Mouse (Mus musculus): ENCODE results near the gene Acly. TPM values are rescaled to one million over a fixed set of nuclear protein-coding genes. Genes with fewer than 3 reads are reported as not detected.

Gene Acly
- polyA plus RNA-seq, 1 experiment from 2014 or later = 377 TPM

DNA sequence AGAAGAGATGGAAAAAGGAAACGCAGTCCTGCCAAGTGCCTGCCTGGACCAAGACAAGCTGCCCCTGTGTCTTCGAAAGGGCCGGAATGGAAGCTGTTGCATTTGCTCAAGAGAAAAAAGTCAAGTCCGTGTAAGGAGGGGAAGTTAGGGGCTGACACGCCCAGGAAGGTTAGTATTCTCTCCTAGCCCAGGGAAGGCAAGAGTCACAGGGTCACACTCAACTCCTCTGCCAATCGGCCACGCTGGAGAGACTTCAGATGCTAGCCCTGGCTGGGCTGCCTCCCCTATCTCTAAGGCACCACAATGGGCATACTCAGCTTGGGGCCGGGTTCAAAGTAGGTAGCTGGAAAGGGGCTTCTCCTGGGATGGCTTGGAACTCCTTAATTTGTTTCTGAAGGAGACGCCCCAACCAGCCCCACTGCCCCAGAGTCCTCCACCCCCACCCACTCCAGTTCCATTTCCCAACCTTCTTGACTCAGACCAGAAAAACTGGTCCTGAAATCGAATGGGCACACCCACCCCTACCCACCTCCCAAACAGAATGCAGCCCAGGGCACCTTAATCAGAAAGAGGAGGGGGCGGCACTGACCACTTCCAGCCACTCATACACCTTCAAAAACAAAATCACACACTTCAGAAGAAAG, 2.7 kb downstream of the Acly start:
- peak overlapping the region; percentile 71 for H3K4me2 ChIP-seq (replicated peaks)
- no peaks in the 10 kb centered on the region for H3K27me3 ChIP-seq (replicated peaks)
- H3K36me3 ChIP-seq = peaks cover 45% of the 10 kb centered on the region
- H3K9ac ChIP-seq = peak overlapping the region; percentile 89
- no peak overlapping the region for H3K27ac ChIP-seq
- no peak for ATAC-seq (ENCODE audit: low FRiP score, low read depth)
- 53% methylated on average over 11 of the region's 11 CpGs for WGBS
- no peaks in the 10 kb centered on the region for H3K9me3 ChIP-seq
- H3K4me3 ChIP-seq = peak overlapping the region; percentile 83
- peaks cover 45% of the 10 kb centered on the region for H3K4me1 ChIP-seq

DNA sequence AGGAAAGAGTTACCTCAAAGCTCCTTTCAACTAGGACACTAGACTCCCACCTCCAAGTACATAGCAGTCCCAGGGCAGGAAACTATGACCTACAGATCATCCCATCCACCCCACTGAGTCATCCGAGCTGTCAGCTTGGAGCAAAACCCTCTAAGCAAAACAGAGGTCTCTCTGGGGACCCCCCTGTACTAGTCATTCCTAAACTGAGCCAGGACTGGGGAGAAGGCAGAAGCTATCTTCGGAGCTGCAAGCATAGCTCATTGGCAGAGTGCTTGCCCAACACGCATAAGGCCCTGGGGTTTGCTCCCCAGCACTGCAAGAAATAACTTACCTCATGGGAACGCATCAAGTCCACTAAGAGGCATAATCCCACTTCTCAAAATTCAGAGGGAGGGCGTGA, 3.4 kb downstream of the Acly start:
- Histone ChIP-seq H3K9ac (0 out of 2 replicates have a peak overlapping the region, but pooled peaks have one; percentile 9), H3K27me3 (replicated peaks) (no peaks in the 10 kb centered on the region), H3K9me3 (no peaks in the 10 kb centered on the region), H3K4me2 (replicated peaks) (peak overlapping the region; percentile 71; the same call in 1 of the 2 replicates), H3K36me3 (peaks cover 53% of the 10 kb centered on the region), H3K27ac (no peak overlapping the region), H3K4me1 (peaks cover 45% of the 10 kb centered on the region), H3K4me3 (no peak overlapping the region)
- WGBS = 90% methylated on average over 5 of the region's 5 CpGs
- ATAC-seq (ENCODE audit: low FRiP score, low read depth) = no peak

DNA sequence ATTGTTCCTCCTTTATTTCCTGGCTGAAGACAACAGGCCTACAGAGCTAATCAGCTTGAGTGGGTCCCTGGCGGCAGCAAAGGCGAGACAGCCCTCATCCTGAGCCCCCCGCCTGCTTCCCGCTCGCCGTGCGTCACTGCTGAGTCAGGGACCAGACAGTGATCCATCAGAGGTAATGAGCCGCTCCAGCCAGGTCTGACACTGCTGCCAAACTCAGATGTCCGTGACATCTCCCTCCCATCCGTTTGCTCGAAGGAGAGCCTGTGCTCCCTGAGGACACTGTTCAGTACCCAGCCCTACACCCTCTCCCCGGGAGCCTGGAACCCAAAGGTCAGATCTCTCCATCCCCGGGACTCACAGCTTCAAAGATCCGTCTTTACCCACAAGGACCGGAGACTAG, 7.0 kb downstream of the Acly start:
- Histone ChIP-seq H3K36me3 (peaks cover 86% of the 10 kb centered on the region), H3K4me3 (no peak overlapping the region), H3K9ac (no peak overlapping the region), H3K27ac (no peak overlapping the region), H3K9me3 (no peaks in the 10 kb centered on the region), H3K4me2 (replicated peaks) (no peak overlapping the region), H3K4me1 (peaks cover 37% of the 10 kb centered on the region), H3K27me3 (replicated peaks) (no peaks in the 10 kb centered on the region)
- peak; percentile 50; the same call in 1 of the 2 replicates for ATAC-seq (ENCODE audit: low FRiP score, low read depth)
- WGBS = 60% methylated on average over 15 of the region's 15 CpGs

GRCm38 (mm10) chr11:100519188-100519587, 8.6 kb downstream of the Acly start:
- Histone ChIP-seq H3K9ac (no peak overlapping the region), H3K27me3 (replicated peaks) (no peaks in the 10 kb centered on the region), H3K4me3 (no peak overlapping the region), H3K9me3 (no peaks in the 10 kb centered on the region), H3K36me3 (peaks cover 96% of the 10 kb centered on the region), H3K4me1 (peaks cover 20% of the 10 kb centered on the region), H3K4me2 (replicated peaks) (no peak overlapping the region), H3K27ac (no peak overlapping the region)
- WGBS = 76% methylated on average over 7 of the region's 7 CpGs
- ATAC-seq (ENCODE audit: low FRiP score, low read depth) = no peak

GRCm38 (mm10) chr11:100518188-100518591, 9.6 kb downstream of the Acly start:
- 54% methylated on average over 5 of the region's 5 CpGs for WGBS
- Histone ChIP-seq H3K36me3 (peaks cover 97% of the 10 kb centered on the region), H3K4me2 (replicated peaks) (no peak overlapping the region), H3K4me3 (no peak overlapping the region), H3K9ac (no peak overlapping the region), H3K27me3 (replicated peaks) (no peaks in the 10 kb centered on the region), H3K27ac (no peak overlapping the region), H3K4me1 (peaks cover 14% of the 10 kb centered on the region; the same call in 1 of the 2 replicates), H3K9me3 (no peaks in the 10 kb centered on the region)
- no peak for ATAC-seq (ENCODE audit: low FRiP score, low read depth)

GRCm38 (mm10) chr11:100516291-100516690, 11.5 kb downstream of the Acly start:
- H3K9ac ChIP-seq = no peak overlapping the region
- peaks cover 96% of the 10 kb centered on the region for H3K36me3 ChIP-seq
- peaks cover 13% of the 10 kb centered on the region; the same call in 1 of the 2 replicates for H3K4me1 ChIP-seq
- H3K27ac ChIP-seq = no peak overlapping the region
- H3K4me3 ChIP-seq = no peak overlapping the region
- no peaks in the 10 kb centered on the region for H3K9me3 ChIP-seq
- no peak for ATAC-seq (ENCODE audit: low FRiP score, low read depth)
- WGBS = 61% methylated on average over 9 of the region's 9 CpGs
- H3K4me2 ChIP-seq (replicated peaks) = no peak overlapping the region
- no peaks in the 10 kb centered on the region for H3K27me3 ChIP-seq (replicated peaks)

DNA sequence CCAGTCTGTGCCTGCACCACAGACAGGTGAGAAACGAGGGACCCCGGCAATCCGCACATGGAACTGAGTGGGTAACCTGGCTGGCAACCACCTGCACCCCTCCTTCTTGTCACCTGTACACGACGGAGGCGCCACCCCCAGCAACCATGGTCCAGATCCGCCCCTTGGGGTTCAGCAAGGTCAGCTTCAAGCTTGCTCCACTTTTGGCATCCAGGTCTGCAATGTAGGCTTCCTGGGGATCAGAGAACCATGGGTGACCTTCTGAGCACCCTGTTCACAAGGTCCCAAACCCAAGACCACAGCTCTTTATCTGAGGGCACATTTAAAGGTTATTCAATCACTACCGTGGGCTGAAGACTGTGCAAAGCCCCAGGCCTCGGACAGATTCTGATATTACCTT, 12.0 kb downstream of the Acly start:
- Histone ChIP-seq H3K27me3 (replicated peaks) (no peaks in the 10 kb centered on the region), H3K36me3 (peaks cover 96% of the 10 kb centered on the region), H3K9ac (no peak overlapping the region), H3K4me1 (peaks cover 13% of the 10 kb centered on the region; the same call in 1 of the 2 replicates), H3K27ac (no peak overlapping the region), H3K4me3 (no peak overlapping the region), H3K4me2 (replicated peaks) (no peak overlapping the region), H3K9me3 (no peaks in the 10 kb centered on the region)
- no peak for ATAC-seq (ENCODE audit: low FRiP score, low read depth)
- 94% methylated on average over 9 of the region's 9 CpGs for WGBS

- H3K27ac ChIP-seq = no peak overlapping the region
- H3K9me3 ChIP-seq = no peaks in the 10 kb centered on the region
- no peak overlapping the region for H3K9ac ChIP-seq
- WGBS = 93% methylated on average over 9 of the region's 9 CpGs
- H3K36me3 ChIP-seq = peaks cover 90% of the 10 kb centered on the region
- no peak overlapping the region for H3K4me2 ChIP-seq (replicated peaks)
- H3K4me1 ChIP-seq = peaks cover 7% of the 10 kb centered on the region; the same call in 1 of the 2 replicates
- H3K27me3 ChIP-seq (replicated peaks) = no peaks in the 10 kb centered on the region
- H3K4me3 ChIP-seq = no peak overlapping the region
- ATAC-seq (ENCODE audit: low FRiP score, low read depth) = no peak
These were observed 12.7 kb downstream of the Acly start for GRCm38 (mm10) chr11:100515061-100515460.

DNA sequence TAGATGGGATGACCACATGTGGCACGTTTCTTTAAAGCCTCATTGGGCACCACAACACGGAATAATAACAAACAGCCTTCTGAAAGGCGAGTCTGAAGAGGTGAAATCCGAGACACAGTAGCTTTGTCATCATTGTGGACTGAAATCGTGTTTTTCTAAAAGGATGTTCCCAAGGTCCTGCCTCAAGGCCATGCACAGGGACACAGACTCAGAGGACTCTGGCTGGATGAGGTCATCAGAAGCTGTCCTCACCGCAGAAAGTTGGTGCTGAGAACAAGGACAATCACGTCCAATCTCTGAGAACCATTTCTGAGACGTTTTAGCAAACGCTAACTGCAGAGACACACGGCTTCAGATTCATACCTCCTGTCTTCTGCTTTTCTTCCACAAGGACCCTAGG, 14.1 kb downstream of the Acly start:
- no peak overlapping the region for H3K27ac ChIP-seq
- WGBS = 90% methylated on average over 10 of the region's 10 CpGs
- no peak overlapping the region for H3K4me2 ChIP-seq (replicated peaks)
- H3K36me3 ChIP-seq = peaks cover 90% of the 10 kb centered on the region
- H3K9ac ChIP-seq = no peak overlapping the region
- no peak for ATAC-seq (ENCODE audit: low FRiP score, low read depth)
- H3K9me3 ChIP-seq = no peaks in the 10 kb centered on the region
- no peak overlapping the region for H3K4me3 ChIP-seq
- no peaks in the 10 kb centered on the region for H3K4me1 ChIP-seq
- no peaks in the 10 kb centered on the region for H3K27me3 ChIP-seq (replicated peaks)

DNA sequence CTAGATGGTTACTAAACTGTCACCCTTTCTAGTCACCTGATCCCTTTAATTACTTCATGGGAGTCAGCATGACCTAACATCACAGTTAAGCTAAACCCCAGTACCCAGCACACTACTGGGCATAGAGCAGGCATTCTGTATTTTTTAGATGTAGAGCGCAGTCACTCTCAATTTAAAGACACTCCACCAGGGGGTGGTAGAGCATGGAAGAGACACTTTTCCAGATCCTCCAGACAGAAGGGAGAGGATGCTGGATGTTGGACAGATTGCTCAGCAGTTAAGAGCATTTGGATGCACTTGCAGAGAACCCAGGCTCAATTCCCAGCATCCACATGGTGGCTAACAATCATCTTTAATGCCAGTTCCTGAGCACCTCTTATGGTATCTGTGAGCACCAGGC, 15.4 kb downstream of the Acly start:
- H3K9ac ChIP-seq = no peak overlapping the region
- no peak overlapping the region for H3K4me2 ChIP-seq (replicated peaks)
- H3K4me3 ChIP-seq = no peak overlapping the region
- H3K36me3 ChIP-seq = peaks cover 89% of the 10 kb centered on the region
- no peak overlapping the region for H3K27ac ChIP-seq
- H3K27me3 ChIP-seq (replicated peaks) = no peaks in the 10 kb centered on the region
- no peaks in the 10 kb centered on the region for H3K4me1 ChIP-seq
- no peaks in the 10 kb centered on the region for H3K9me3 ChIP-seq
- 93% methylated on average over 1 of the region's 1 CpGs for WGBS
- ATAC-seq (ENCODE audit: low FRiP score, low read depth) = no peak

DNA sequence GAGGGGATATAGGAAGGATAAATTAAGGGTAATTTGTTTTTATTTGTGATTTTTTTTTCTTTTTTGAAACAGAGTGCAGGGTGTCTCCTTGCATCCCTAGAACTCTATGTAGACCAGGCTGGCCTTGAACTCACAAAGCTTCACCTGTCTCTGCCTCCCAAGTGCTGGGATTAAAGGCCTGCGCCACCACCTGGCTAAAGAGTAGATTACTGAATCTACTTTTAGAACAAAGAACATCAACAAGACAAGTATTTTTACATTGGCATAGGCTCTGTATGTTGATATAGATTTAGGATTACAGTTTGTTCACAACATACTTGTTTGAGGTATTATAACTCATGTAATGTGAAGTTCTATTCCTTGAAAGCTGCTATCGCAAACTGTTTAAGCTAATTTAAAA, 17.2 kb downstream of the Acly start:
- H3K9me3 ChIP-seq = no peaks in the 10 kb centered on the region
- 97% methylated on average over 2 of the region's 2 CpGs for WGBS
- no peak overlapping the region for H3K4me3 ChIP-seq
- H3K27me3 ChIP-seq (replicated peaks) = no peaks in the 10 kb centered on the region
- H3K9ac ChIP-seq = no peak overlapping the region
- H3K27ac ChIP-seq = no peak overlapping the region
- H3K4me2 ChIP-seq (replicated peaks) = no peak overlapping the region
- no peak for ATAC-seq (ENCODE audit: low FRiP score, low read depth)
- H3K4me1 ChIP-seq = no peaks in the 10 kb centered on the region
- H3K36me3 ChIP-seq = peaks cover 89% of the 10 kb centered on the region

DNA sequence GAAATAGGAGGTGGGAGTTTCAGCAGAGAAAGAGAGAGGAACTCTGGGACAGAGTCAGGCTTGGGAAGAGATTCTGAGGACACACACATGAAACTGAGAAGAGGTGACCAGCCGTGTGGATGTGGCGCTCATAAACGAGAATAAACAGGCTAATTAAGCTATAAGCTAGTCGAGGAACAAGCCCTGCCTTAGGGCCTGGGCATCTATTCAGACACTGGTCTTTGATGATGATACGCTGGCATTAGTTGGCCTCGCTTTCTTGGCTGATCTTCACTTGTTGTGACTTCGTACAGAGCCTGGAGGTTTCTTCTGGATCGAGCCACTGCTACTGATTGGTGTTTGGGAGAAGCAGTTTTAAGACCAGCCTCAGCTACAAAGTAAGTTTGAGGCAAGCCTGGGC, 21.8 kb downstream of the Acly start:
- peaks cover 91% of the 10 kb centered on the region for H3K36me3 ChIP-seq
- H3K27ac ChIP-seq = no peak overlapping the region
- no peak for ATAC-seq (ENCODE audit: low FRiP score, low read depth)
- 94% methylated on average over 8 of the region's 8 CpGs for WGBS
- H3K4me3 ChIP-seq = no peak overlapping the region
- no peak overlapping the region for H3K4me2 ChIP-seq (replicated peaks)
- no peaks in the 10 kb centered on the region for H3K9me3 ChIP-seq
- H3K27me3 ChIP-seq (replicated peaks) = no peaks in the 10 kb centered on the region
- H3K9ac ChIP-seq = no peak overlapping the region
- H3K4me1 ChIP-seq = no peaks in the 10 kb centered on the region

- H3K4me2 ChIP-seq (replicated peaks) = no peak overlapping the region
- no peaks in the 10 kb centered on the region for H3K27me3 ChIP-seq (replicated peaks)
- WGBS = 95% methylated on average over 12 of the region's 12 CpGs
- H3K9me3 ChIP-seq = no peaks in the 10 kb centered on the region
- H3K4me3 ChIP-seq = no peak overlapping the region
- peaks cover 97% of the 10 kb centered on the region for H3K36me3 ChIP-seq
- ATAC-seq (ENCODE audit: low FRiP score, low read depth) = no peak
- H3K27ac ChIP-seq = no peak overlapping the region
- H3K9ac ChIP-seq = no peak overlapping the region
- H3K4me1 ChIP-seq = no peaks in the 10 kb centered on the region
These were observed 22.7 kb downstream of the Acly start for GRCm38 (mm10) chr11:100504990-100505660.
